Mouse (Mus musculus) embryonic facial prominence, embryonic 10.5 days (tissue): Measurements from ENCODE around the gene Foxn3. TPM values are rescaled to one million over a fixed set of nuclear protein-coding genes. Genes with fewer than 3 reads are reported as not detected.

Experiments used
- DNase-seq: peaks from one replicate; pipeline ENCODE4 v3.0.0-alpha.2; 2017; ENCODE audit warnings: low spot score
- H3K27ac ChIP-seq: fragments of 300-500 bp; sonication (generic); replicated peaks from 2 replicates; pipeline ENCODE4 v1.5.1; 2016; ENCODE audit warnings: mild to moderate bottlenecking
- H3K27me3 ChIP-seq: fragments of 300-500 bp; sonication (generic); replicated peaks from 2 replicates; pipeline ENCODE4 v1.6.1; 2016; ENCODE audit warnings: low read depth, mild to moderate bottlenecking; ENCODE audit not compliant: poor library complexity, severe bottlenecking
- H3K36me3 ChIP-seq: fragments of 300-500 bp; sonication (generic); replicated peaks from 2 replicates; pipeline ENCODE4 v1.6.1; 2016; ENCODE audit warnings: mild to moderate bottlenecking, moderate library complexity
- H3K4me1 ChIP-seq: fragments of 300-500 bp; sonication (generic); 2 replicates; pipeline ENCODE4 v1.6.1; 2016
- H3K4me3 ChIP-seq: fragments of 300-500 bp; sonication (generic); 2 replicates; pipeline ENCODE4 v1.5.1; 2016; ENCODE audit warnings: mild to moderate bottlenecking, moderate library complexity
- H3K9me3 ChIP-seq: fragments of 300-500 bp; sonication (generic); 2 replicates; pipeline ENCODE4 v1.6.1; 2016; ENCODE audit warnings: mild to moderate bottlenecking
- WGBS: fragments of 180-500 bp; shearing (Covaris S2); methylation state at CpG from one replicate; pipeline ENCODE4 v1.1.7; 2016; 5-methylcytosine and 5-hydroxymethylcytosine counted together
- polyA plus RNA-seq: library from polyadenylated mRNA; unstranded; fragments of >200 nt; fragmentation: Nextera tagmentation; extraction: Ambion mirVana; gene quantifications from 2 replicates; pipeline ENCODE4 v1.2.1, GENCODE M21; 2016

Foxn3 gene
- polyA plus RNA-seq, 1 experiment from 2014 or later = 64.7 TPM

DNA sequence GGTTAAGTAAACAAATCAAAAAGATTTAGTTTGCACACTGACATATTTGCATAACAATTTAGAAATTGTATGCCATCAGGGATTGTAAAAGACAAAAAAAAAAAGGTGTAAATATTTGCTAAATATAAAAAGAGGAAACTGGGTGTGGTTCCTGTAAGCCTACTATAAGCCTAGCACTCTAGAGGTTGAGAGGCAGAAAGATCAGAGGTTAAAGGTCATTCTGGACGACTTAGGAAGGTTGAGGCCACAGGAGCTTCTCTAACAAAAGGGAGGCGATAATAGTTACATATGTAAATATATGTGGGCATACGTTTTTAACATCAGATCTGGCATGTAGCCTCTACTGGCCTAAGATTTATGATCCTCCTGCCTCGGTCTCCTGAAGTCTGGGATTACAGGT lies 163.8 kb downstream of the Foxn3 start:
- 80% methylated on average over 4 of the region's 4 CpGs for WGBS
- Histone ChIP-seq H3K27ac (no peak overlapping the region), H3K4me1 (peaks cover 5% of the 10 kb centered on the region), H3K36me3 (peaks cover 11% of the 10 kb centered on the region), H3K4me3 (no peak overlapping the region), H3K27me3 (no peaks in the 10 kb centered on the region), H3K9me3 (no peaks in the 10 kb centered on the region)
- DNase-seq = no peak

DNA sequence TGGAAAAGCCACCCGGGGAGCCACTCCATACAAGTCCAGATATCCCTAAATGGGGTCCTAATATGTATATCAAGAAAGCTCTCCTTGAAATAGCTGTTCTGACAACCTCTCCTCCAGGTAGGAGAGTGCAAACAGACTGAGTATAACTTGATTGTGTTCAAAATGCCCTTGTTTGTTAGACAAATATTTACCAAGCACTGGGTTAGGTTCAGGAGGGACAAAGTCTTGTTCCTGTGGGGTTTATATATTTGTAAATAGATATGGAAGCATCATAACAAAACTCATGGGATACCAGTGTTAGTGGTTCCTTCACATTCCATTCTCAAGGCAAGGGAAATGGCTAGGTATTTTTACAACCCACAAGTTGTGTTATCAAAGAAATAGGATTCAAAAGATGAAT lies 166.9 kb downstream of the Foxn3 start:
- 98% methylated on average over 1 of the region's 1 CpGs for WGBS
- Histone ChIP-seq H3K9me3 (no peaks in the 10 kb centered on the region), H3K4me1 (peaks cover 17% of the 10 kb centered on the region), H3K36me3 (0 out of 2 replicates have a peak, but pooled peaks cover 4% of the 10 kb centered on the region), H3K4me3 (no peak overlapping the region), H3K27me3 (no peaks in the 10 kb centered on the region), H3K27ac (no peak overlapping the region)
- no peak for DNase-seq

DNA sequence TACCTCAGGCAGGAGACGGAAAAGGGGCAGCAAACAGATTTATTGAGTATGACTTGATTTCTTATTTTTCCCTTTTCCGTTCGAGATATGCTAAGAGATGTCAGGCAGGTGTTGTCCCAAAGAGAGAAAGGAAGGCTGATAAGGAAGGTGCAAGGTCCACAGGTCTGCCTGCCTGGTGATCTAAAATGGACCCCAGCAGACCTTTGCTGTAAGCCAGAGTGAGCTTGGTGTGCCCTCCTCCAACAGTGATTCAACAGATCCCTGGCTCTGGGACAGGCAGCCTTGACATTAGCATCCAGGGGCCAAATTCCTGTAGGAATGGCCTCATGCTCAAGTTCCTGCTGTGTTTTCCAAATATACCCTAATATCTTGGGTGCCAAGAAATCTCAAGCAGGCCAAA lies 168.3 kb downstream of the Foxn3 start:
- no peak overlapping the region for H3K27ac ChIP-seq
- no peaks in the 10 kb centered on the region for H3K9me3 ChIP-seq
- no peak overlapping the region for H3K4me3 ChIP-seq
- 0 out of 2 replicates have a peak, but pooled peaks cover 4% of the 10 kb centered on the region for H3K36me3 ChIP-seq
- DNase-seq = no peak
- WGBS = 78% methylated on average over 3 of the region's 3 CpGs
- H3K4me1 ChIP-seq = peaks cover 25% of the 10 kb centered on the region
- no peaks in the 10 kb centered on the region for H3K27me3 ChIP-seq

GRCm38 (mm10) chr12:99394676-99395075 lies 168.7 kb downstream of the Foxn3 start:
- Histone ChIP-seq H3K9me3 (no peaks in the 10 kb centered on the region), H3K4me3 (no peak overlapping the region), H3K27ac (no peak overlapping the region), H3K27me3 (no peaks in the 10 kb centered on the region), H3K36me3 (0 out of 2 replicates have a peak, but pooled peaks cover 4% of the 10 kb centered on the region), H3K4me1 (peaks cover 25% of the 10 kb centered on the region)
- 56% methylated on average over 5 of the region's 5 CpGs for WGBS
- no peak for DNase-seq

DNA sequence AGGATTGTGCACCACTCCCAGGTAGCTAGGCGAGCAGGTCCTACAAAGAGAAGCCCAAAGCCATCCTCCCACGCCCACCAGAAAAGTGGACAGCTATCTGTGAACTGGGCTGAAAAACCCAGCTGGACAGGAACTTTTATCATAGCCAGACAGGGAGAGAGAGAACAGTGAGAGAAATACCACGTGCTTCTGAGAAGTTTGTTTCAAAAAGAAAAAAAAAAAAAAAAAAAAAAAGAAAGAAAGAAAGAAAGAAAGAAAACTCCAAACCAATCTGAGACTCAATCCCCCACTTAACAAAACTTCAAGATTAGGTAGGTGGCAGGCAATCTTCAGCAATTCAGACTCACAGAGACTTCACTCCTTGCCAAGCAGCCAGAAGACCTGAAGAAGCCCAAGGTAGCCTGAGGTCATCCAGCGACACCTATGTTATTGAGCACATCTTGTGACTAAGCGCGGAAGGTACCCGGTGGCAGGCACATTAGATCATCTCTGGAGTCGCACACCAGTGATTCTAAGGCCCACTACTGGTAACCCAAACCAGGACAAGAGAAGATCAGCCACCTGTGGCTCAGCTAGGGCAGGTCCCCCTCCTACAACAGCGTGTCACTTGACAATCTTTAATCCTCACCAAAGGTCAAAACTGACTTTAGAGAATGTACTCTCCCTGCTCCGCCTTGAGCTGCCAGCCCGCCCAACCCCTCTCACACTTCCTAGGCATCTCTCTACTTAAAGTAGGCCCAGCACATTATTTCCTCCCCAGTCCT lies 169.3 kb downstream of the Foxn3 start:
- H3K36me3 ChIP-seq = 0 out of 2 replicates have a peak, but pooled peaks cover 4% of the 10 kb centered on the region
- WGBS = 32% methylated on average over 11 of the region's 11 CpGs

DNA sequence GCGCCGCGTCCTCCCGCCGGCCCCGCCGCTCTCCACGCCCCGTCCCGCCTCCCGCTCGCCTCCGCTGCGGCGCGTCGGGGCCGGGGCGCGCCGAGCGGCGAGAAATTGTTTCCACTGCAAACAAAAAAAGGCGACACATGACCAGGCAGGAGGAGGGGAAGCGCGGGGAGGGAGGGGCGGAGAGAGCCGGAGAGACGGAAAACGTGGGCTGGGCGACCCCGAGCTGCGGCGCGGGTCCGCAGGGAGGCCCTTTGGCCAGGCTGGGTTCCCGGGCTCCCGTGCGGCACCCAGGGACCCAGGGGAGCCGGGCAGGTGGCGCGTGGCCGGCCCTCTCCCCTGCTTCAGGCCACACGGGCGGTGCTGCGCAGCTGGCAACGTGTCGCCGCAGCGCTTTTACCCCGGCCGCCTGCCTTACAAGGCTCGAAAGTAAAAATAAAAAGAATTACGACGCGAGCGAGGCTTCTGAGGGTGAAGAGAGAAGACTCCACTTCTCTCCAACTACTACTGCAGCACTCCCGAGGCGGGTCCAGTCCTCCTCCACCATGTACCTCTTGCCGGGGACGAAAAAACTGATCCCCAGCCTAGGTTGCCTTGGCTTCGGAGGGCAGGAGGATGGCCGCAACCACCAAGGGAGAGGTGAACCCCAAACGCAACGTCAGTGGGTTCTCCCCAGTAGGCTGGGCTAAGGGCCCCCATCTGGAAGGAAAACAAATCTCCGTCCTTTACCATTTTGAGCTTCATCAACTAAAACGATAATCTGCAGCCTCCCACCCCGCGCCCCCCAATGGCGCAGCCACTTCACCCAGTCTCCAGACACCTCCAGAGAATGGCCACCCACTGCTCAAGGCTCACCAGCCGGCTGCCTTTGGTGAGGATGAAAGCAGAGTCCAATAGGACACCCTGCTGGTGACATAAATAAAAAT lies 170.2 kb downstream of the Foxn3 start:
- DNase-seq = peak; percentile 95
- Histone ChIP-seq H3K36me3 (peaks cover 11% of the 10 kb centered on the region), H3K4me1 (peaks cover 25% of the 10 kb centered on the region), H3K27ac (peak overlapping the region; percentile 96), H3K4me3 (peak overlapping the region; percentile 95), H3K27me3 (no peaks in the 10 kb centered on the region), H3K9me3 (no peaks in the 10 kb centered on the region)
- WGBS = under 1% methylated on average over 71 of the region's 71 CpGs

More for the DNA sequence above, 169.3 kb downstream of the Foxn3 start:
- no peak for DNase-seq
- H3K27ac ChIP-seq = peak overlapping the region; percentile 96; the same call in 1 of the 2 replicates
- no peaks in the 10 kb centered on the region for H3K9me3 ChIP-seq
- H3K4me1 ChIP-seq = peaks cover 25% of the 10 kb centered on the region
- peak overlapping the region; percentile 95 for H3K4me3 ChIP-seq
- H3K27me3 ChIP-seq = no peaks in the 10 kb centered on the region

- H3K27ac ChIP-seq = peak overlapping the region; percentile 96
- peak; percentile 99 for DNase-seq
- under 1% methylated on average over 87 of the region's 87 CpGs for WGBS
These were observed 171.2 kb downstream of the Foxn3 start for GRCm38 (mm10) chr12:99391942-99392880.

DNA sequence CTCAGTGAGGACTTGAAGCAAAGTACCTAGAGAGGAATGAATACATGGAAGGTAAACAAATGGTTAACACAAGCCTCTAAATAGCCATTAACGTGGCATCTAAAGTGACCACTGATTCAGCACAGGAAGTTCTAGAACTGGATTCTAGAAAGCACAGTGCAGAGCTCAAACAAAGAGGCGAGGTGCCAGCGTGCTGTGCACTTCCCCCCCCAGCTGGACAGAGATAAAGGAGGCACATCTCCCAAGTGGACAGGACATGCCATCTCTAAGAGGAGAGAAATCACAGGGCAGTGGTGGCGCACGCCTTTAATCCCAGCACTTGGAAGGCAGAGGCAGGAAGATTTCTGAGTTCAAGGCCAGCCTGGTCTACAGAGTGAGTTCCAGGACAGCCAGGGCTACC lies 173.0 kb downstream of the Foxn3 start:
- Histone ChIP-seq H3K27me3 (no peaks in the 10 kb centered on the region), H3K27ac (no peak overlapping the region), H3K36me3 (peaks cover 35% of the 10 kb centered on the region), H3K9me3 (no peaks in the 10 kb centered on the region), H3K4me1 (peaks cover 37% of the 10 kb centered on the region), H3K4me3 (no peak overlapping the region)
- 80% methylated on average over 5 of the region's 5 CpGs for WGBS
- no peak for DNase-seq

More at GRCm38 (mm10) chr12:99391942-99392880, 171.2 kb downstream of the Foxn3 start:
- Histone ChIP-seq H3K36me3 (peaks cover 18% of the 10 kb centered on the region), H3K9me3 (no peaks in the 10 kb centered on the region), H3K4me1 (peaks cover 25% of the 10 kb centered on the region), H3K4me3 (peak overlapping the region; percentile 95), H3K27me3 (no peaks in the 10 kb centered on the region)

GRCm38 (mm10) chr12:99389244-99389643 lies 174.1 kb downstream of the Foxn3 start:
- Histone ChIP-seq H3K27me3 (no peaks in the 10 kb centered on the region), H3K27ac (no peak overlapping the region), H3K9me3 (no peaks in the 10 kb centered on the region), H3K4me1 (peaks cover 32% of the 10 kb centered on the region), H3K4me3 (no peak overlapping the region), H3K36me3 (peaks cover 42% of the 10 kb centered on the region)
- DNase-seq = no peak
- 96% methylated on average over 7 of the region's 7 CpGs for WGBS

- DNase-seq = peak; percentile 23
- H3K9me3 ChIP-seq = no peaks in the 10 kb centered on the region
- H3K4me3 ChIP-seq = no peak overlapping the region
- peaks cover 17% of the 10 kb centered on the region for H3K4me1 ChIP-seq
- H3K27me3 ChIP-seq = no peaks in the 10 kb centered on the region
- peaks cover 69% of the 10 kb centered on the region for H3K36me3 ChIP-seq
- H3K27ac ChIP-seq = no peak overlapping the region
- WGBS = 69% methylated on average over 17 of the region's 17 CpGs
These were observed 177.2 kb downstream of the Foxn3 start for GRCm38 (mm10) chr12:99385897-99386834.

- Histone ChIP-seq H3K27me3 (no peaks in the 10 kb centered on the region), H3K4me1 (peaks cover 20% of the 10 kb centered on the region), H3K9me3 (no peaks in the 10 kb centered on the region), H3K36me3 (peaks cover 73% of the 10 kb centered on the region), H3K27ac (no peak overlapping the region), H3K4me3 (no peak overlapping the region)
- no peak for DNase-seq
- WGBS = 93% methylated on average over 4 of the region's 4 CpGs
These were observed 178.3 kb downstream of the Foxn3 start for GRCm38 (mm10) chr12:99385073-99385472.
